Mouse (Mus musculus): ENCODE measurements around the gene Ppp4r1. TPM values are rescaled to one million over a fixed set of nuclear protein-coding genes. Genes with fewer than 3 reads are reported as not detected.

Gene Ppp4r1
- polyA plus RNA-seq, 1 experiment from 2014 or later = 48.0 TPM

GRCm38 (mm10) chr17:65793307-65793930 lies 11.0 kb downstream of the Ppp4r1 start:
- H3K9ac ChIP-seq (replicated peaks) = no peak overlapping the region
- no peak for ATAC-seq
- WGBS = 97% methylated on average over 12 of the region's 12 CpGs
- no peaks in the 10 kb centered on the region for H3K9me3 ChIP-seq
- H3K4me3 ChIP-seq (replicated peaks) = no peak overlapping the region
- peaks cover 10% of the 10 kb centered on the region for H3K4me1 ChIP-seq (replicated peaks)
- no peaks in the 10 kb centered on the region for H3K27me3 ChIP-seq
- no peak overlapping the region for H3K27ac ChIP-seq
- no peak overlapping the region for H3K4me2 ChIP-seq (replicated peaks)
- 0 out of 2 replicates have a peak, but pooled peaks cover 10% of the 10 kb centered on the region for H3K36me3 ChIP-seq

DNA sequence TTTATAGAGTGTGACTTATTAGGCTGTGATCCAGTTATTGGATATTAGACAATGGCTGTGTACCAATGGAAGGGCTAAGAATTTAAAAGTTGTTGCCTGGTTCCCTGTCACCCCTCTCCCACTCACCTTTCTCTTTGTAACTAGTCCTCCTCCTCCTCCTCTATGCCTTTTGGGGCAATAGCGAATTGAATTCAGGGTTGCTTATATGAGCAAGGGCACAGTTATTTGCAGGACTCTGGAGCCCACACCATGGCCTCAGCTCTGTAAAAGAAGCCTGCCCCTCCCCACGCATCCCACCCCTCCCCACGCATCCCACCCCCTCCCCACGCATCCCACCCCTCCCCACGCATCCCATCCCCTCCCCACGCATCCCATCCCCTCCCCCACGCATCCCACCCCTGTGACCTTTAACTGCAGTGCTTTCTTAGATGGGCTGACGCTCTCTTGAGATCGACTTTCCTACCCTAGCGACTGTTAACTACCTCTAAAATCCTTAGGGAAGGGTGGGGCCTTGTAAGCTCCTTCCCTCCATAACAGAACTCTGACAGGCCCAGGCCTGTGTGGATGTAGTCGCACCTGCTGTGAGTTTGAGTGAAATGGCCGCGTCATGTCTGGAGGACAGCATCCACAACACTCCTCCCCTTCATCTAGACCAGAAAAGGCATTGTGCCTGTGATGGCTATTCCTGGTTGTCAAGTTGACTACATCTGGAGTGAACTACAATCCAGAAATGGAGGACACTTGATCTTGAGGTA lies 11.9 kb downstream of the Ppp4r1 start:
- H3K36me3 ChIP-seq = 0 out of 2 replicates have a peak, but pooled peaks cover 10% of the 10 kb centered on the region
- no peak overlapping the region for H3K4me2 ChIP-seq (replicated peaks)
- 90% methylated on average over 13 of the region's 13 CpGs for WGBS
- no peak overlapping the region for H3K4me3 ChIP-seq (replicated peaks)
- H3K27ac ChIP-seq = no peak overlapping the region
- H3K4me1 ChIP-seq (replicated peaks) = peaks cover 2% of the 10 kb centered on the region; the same call in 1 of the 2 replicates
- H3K9me3 ChIP-seq = no peaks in the 10 kb centered on the region
- H3K9ac ChIP-seq (replicated peaks) = no peak overlapping the region
- no peaks in the 10 kb centered on the region for H3K27me3 ChIP-seq
- ATAC-seq = no peak

DNA sequence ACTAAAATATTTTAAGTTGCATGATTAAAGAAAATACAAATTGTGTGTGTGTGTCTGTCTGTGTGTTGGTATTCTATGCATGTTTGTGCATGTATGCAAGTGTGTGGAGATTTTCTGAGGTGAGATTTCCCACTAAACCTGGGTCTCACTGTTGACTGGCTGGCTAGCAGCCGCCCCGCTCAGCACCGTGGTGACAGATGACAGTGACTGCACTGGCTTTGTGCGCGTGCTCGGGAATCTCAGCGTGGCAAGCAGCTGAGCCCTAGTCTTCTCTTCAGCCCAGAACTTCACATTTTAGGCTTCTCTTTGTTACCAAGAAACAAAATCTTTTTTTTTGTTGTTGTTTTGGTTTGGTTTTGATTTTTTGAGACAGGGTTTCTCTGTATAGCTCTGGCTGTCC lies 13.7 kb downstream of the Ppp4r1 start:
- H3K27ac ChIP-seq = no peak overlapping the region
- no peak overlapping the region for H3K4me2 ChIP-seq (replicated peaks)
- no peak overlapping the region for H3K9ac ChIP-seq (replicated peaks)
- H3K4me3 ChIP-seq (replicated peaks) = no peak overlapping the region
- H3K27me3 ChIP-seq = no peaks in the 10 kb centered on the region
- H3K36me3 ChIP-seq = 0 out of 2 replicates have a peak, but pooled peaks cover 10% of the 10 kb centered on the region
- H3K4me1 ChIP-seq (replicated peaks) = peaks cover 8% of the 10 kb centered on the region; the same call in 1 of the 2 replicates
- H3K9me3 ChIP-seq = no peaks in the 10 kb centered on the region
- no peak for ATAC-seq
- WGBS = 81% methylated on average over 7 of the region's 7 CpGs

- H3K36me3 ChIP-seq = 0 out of 2 replicates have a peak, but pooled peaks cover 10% of the 10 kb centered on the region
- H3K4me1 ChIP-seq (replicated peaks) = peaks cover 8% of the 10 kb centered on the region; the same call in 1 of the 2 replicates
- ATAC-seq = no peak
- H3K4me3 ChIP-seq (replicated peaks) = no peak overlapping the region
- H3K27me3 ChIP-seq = no peaks in the 10 kb centered on the region
- no peak overlapping the region for H3K9ac ChIP-seq (replicated peaks)
- 85% methylated on average over 4 of the region's 4 CpGs for WGBS
- no peak overlapping the region for H3K4me2 ChIP-seq (replicated peaks)
- no peak overlapping the region for H3K27ac ChIP-seq
- H3K9me3 ChIP-seq = no peaks in the 10 kb centered on the region
Measured at GRCm38 (mm10) chr17:65798446-65798845, 16.1 kb downstream of the Ppp4r1 start.

- Histone ChIP-seq H3K36me3 (0 out of 2 replicates have a peak, but pooled peaks cover 10% of the 10 kb centered on the region), H3K4me3 (replicated peaks) (no peak overlapping the region), H3K27me3 (no peaks in the 10 kb centered on the region), H3K27ac (no peak overlapping the region), H3K4me1 (replicated peaks) (peaks cover 8% of the 10 kb centered on the region; the same call in 1 of the 2 replicates), H3K9ac (replicated peaks) (no peak overlapping the region), H3K4me2 (replicated peaks) (no peak overlapping the region), H3K9me3 (no peaks in the 10 kb centered on the region)
- WGBS = 95% methylated on average over 1 of the region's 1 CpGs
- ATAC-seq = no peak
Measured at GRCm38 (mm10) chr17:65799353-65799752, 17.0 kb downstream of the Ppp4r1 start.

DNA sequence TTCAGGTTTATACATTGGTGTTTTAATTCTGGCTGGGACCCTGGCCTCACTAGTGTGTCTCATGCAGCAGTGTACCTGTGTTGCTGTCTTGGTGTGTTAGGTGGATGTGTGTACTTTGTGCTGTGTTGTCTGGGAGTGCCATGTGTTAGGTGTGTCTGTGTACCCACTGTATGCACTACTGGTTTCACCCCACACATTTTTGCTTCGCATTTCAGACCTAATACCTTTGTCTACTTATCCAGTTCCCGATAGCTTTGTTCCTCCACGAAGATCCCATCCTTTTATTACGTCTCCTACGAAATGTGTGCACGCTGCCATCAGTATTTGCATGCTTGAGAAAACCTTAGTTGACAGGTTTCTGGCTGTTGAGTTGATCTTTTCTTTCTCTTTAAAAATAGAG lies 18.1 kb downstream of the Ppp4r1 start:
- peaks cover 4% of the 10 kb centered on the region for H3K36me3 ChIP-seq
- H3K4me2 ChIP-seq (replicated peaks) = no peak overlapping the region
- no peak overlapping the region for H3K9ac ChIP-seq (replicated peaks)
- no peak overlapping the region for H3K27ac ChIP-seq
- ATAC-seq = no peak
- 89% methylated on average over 6 of the region's 6 CpGs for WGBS
- no peaks in the 10 kb centered on the region for H3K27me3 ChIP-seq
- H3K9me3 ChIP-seq = no peaks in the 10 kb centered on the region
- H3K4me1 ChIP-seq (replicated peaks) = peaks cover 8% of the 10 kb centered on the region; the same call in 1 of the 2 replicates
- no peak overlapping the region for H3K4me3 ChIP-seq (replicated peaks)

- Histone ChIP-seq H3K9ac (replicated peaks) (no peak overlapping the region), H3K9me3 (no peaks in the 10 kb centered on the region), H3K27ac (no peak overlapping the region), H3K4me1 (replicated peaks) (peaks cover 5% of the 10 kb centered on the region; the same call in 1 of the 2 replicates), H3K36me3 (peaks cover 4% of the 10 kb centered on the region), H3K4me2 (replicated peaks) (no peak overlapping the region), H3K27me3 (no peaks in the 10 kb centered on the region), H3K4me3 (replicated peaks) (no peak overlapping the region)
- no peak for ATAC-seq
- WGBS = 84% methylated on average over 4 of the region's 4 CpGs
Measured at GRCm38 (mm10) chr17:65802026-65802425, 19.7 kb downstream of the Ppp4r1 start.

DNA sequence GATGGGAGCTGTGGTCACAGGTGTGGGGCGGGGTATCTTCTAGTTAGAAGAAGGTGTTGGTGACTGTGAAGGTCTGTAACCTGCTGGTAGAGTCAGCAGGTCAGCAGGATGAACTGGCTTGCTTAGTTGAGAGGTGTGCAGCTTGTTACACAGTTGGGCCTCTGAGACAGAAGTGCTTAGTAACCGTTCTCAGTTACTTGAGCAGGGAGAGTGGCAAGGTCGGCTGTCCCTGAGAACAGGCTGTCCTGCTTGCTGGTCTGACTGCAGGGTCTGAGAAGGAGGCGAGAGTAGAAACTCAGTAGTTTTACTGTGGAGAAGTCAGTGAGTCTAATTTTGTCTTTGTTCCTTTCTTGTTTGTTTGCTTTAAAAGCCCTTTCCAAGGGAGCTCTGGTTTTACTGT lies 23.6 kb downstream of the Ppp4r1 start:
- Histone ChIP-seq H3K36me3 (peaks cover 12% of the 10 kb centered on the region), H3K9ac (replicated peaks) (no peak overlapping the region), H3K4me1 (replicated peaks) (no peaks in the 10 kb centered on the region), H3K4me2 (replicated peaks) (no peak overlapping the region), H3K27ac (no peak overlapping the region), H3K4me3 (replicated peaks) (no peak overlapping the region), H3K27me3 (no peaks in the 10 kb centered on the region), H3K9me3 (no peaks in the 10 kb centered on the region)
- no peak for ATAC-seq
- WGBS = 87% methylated on average over 4 of the region's 4 CpGs

- H3K4me3 ChIP-seq (replicated peaks) = no peak overlapping the region
- no peak overlapping the region for H3K27ac ChIP-seq
- no peaks in the 10 kb centered on the region for H3K4me1 ChIP-seq (replicated peaks)
- ATAC-seq = no peak
- no peak overlapping the region for H3K4me2 ChIP-seq (replicated peaks)
- H3K9me3 ChIP-seq = no peaks in the 10 kb centered on the region
- WGBS = 88% methylated on average over 2 of the region's 2 CpGs
- H3K9ac ChIP-seq (replicated peaks) = no peak overlapping the region
- H3K36me3 ChIP-seq = peaks cover 16% of the 10 kb centered on the region
- H3K27me3 ChIP-seq = no peaks in the 10 kb centered on the region
Measured at GRCm38 (mm10) chr17:65806416-65806815, 24.0 kb downstream of the Ppp4r1 start.

- no peaks in the 10 kb centered on the region for H3K27me3 ChIP-seq
- no peak overlapping the region for H3K4me2 ChIP-seq (replicated peaks)
- H3K4me1 ChIP-seq (replicated peaks) = no peaks in the 10 kb centered on the region
- WGBS = 94% methylated on average over 5 of the region's 5 CpGs
- H3K4me3 ChIP-seq (replicated peaks) = no peak overlapping the region
- no peak overlapping the region for H3K9ac ChIP-seq (replicated peaks)
- peaks cover 50% of the 10 kb centered on the region for H3K36me3 ChIP-seq
- no peak overlapping the region for H3K27ac ChIP-seq
- ATAC-seq = no peak
- H3K9me3 ChIP-seq = no peaks in the 10 kb centered on the region
Measured at GRCm38 (mm10) chr17:65811032-65811431, 28.7 kb downstream of the Ppp4r1 start.

DNA sequence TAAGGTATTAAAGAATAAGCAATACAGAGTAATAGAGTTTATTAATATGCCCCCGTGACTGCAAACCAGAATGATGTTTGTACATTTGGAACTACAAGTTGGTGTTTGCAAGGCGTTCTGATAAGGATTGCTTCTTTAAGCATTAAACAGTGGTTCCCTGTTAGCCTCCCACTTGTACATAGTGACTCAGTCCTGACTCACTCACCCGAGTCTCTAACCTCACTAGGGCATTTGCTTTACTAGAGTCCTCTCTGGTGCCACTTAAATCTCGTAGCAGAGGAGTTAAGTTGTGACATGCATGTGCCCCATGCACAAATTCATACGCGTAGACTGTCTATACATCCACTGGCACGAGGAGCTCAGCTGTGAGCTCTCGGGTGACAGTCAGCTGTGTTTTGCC lies 31.4 kb downstream of the Ppp4r1 start:
- Histone ChIP-seq H3K9ac (replicated peaks) (no peak overlapping the region), H3K4me2 (replicated peaks) (no peak overlapping the region), H3K4me3 (replicated peaks) (no peak overlapping the region), H3K27ac (no peak overlapping the region), H3K36me3 (peaks cover 71% of the 10 kb centered on the region), H3K4me1 (replicated peaks) (no peaks in the 10 kb centered on the region), H3K9me3 (no peaks in the 10 kb centered on the region), H3K27me3 (no peaks in the 10 kb centered on the region)
- ATAC-seq = no peak
- 94% methylated on average over 8 of the region's 8 CpGs for WGBS

GRCm38 (mm10) chr17:65820197-65820596 lies 37.8 kb downstream of the Ppp4r1 start:
- no peak overlapping the region for H3K27ac ChIP-seq
- H3K27me3 ChIP-seq = no peaks in the 10 kb centered on the region
- 89% methylated on average over 5 of the region's 5 CpGs for WGBS
- H3K36me3 ChIP-seq = peaks cover 65% of the 10 kb centered on the region
- H3K9ac ChIP-seq (replicated peaks) = no peak overlapping the region
- no peak overlapping the region for H3K4me2 ChIP-seq (replicated peaks)
- no peaks in the 10 kb centered on the region for H3K4me1 ChIP-seq (replicated peaks)
- no peak overlapping the region for H3K4me3 ChIP-seq (replicated peaks)
- ATAC-seq = no peak
- no peaks in the 10 kb centered on the region for H3K9me3 ChIP-seq
